Mouse (Mus musculus): ENCODE measurements around the gene 9330161L09Rik.
"Not testable (repeated sequence)": the region's sequence is repeated elsewhere in the genome, so short reads cannot be mapped to it uniquely, and the experiment has no call there.

The 9330161L09Rik gene

GRCm38 (mm10) chr12:103407720-103408119, at the start of gene 9330161L09Rik:
9330161L09Rik (minus strand) TSS chr12:103407820.
- DNase-seq (ENCODE audit: low read depth, low spot score): no peak

- no peak for DNase-seq (ENCODE audit: low read depth, low spot score)
These were observed 49.5 kb upstream of the 9330161L09Rik start, which contains the start of gene Ifi27l2b for GRCm38 (mm10) chr12:103457140-103457539. Ifi27l2b (minus strand) TSS chr12:103457223.

- not testable (repeated sequence) for DNase-seq (ENCODE audit: low read depth, low spot score)
These were observed 49.1 kb upstream of the 9330161L09Rik start for GRCm38 (mm10) chr12:103456727-103457126.

- no peak for DNase-seq (ENCODE audit: low read depth, low spot score)
These were observed 45.7 kb upstream of the 9330161L09Rik start for GRCm38 (mm10) chr12:103453361-103453760.

GRCm38 (mm10) chr12:103445060-103445459, 37.4 kb upstream of the 9330161L09Rik start:
- no peak for DNase-seq (ENCODE audit: low read depth, low spot score)

GRCm38 (mm10) chr12:103444261-103444660, 36.6 kb upstream of the 9330161L09Rik start:
- not testable (repeated sequence) for DNase-seq (ENCODE audit: low read depth, low spot score)

GRCm38 (mm10) chr12:103443524-103443923, 35.9 kb upstream of the 9330161L09Rik start, which contains the start of gene Ifi27l2a:
Ifi27l2a (minus strand) TSS chr12:103443680.
- no peak for DNase-seq (ENCODE audit: low read depth, low spot score)

GRCm38 (mm10) chr12:103437601-103438000, 30.0 kb upstream of the 9330161L09Rik start:
- DNase-seq (ENCODE audit: low read depth, low spot score): no peak

GRCm38 (mm10) chr12:103434861-103435260, 27.2 kb upstream of the 9330161L09Rik start:
- no peak for DNase-seq (ENCODE audit: low read depth, low spot score)

- DNase-seq (ENCODE audit: low read depth, low spot score): no peak
These were observed 26.5 kb upstream of the 9330161L09Rik start, which contains the start of gene Ifi27 for GRCm38 (mm10) chr12:103433986-103434731. Ifi27 (plus strand) TSS chr12:103434211.

GRCm38 (mm10) chr12:103433430-103433829, 25.8 kb upstream of the 9330161L09Rik start:
- DNase-seq (ENCODE audit: low read depth, low spot score): no peak

- DNase-seq (ENCODE audit: low read depth, low spot score): no peak
These were observed 19.1 kb upstream of the 9330161L09Rik start for GRCm38 (mm10) chr12:103426710-103427109.

- peak; percentile 96 for DNase-seq (ENCODE audit: low read depth, low spot score)
These were observed 18.3 kb upstream of the 9330161L09Rik start, which contains the start of gene Ddx24 for GRCm38 (mm10) chr12:103425729-103426470. Ddx24 (minus strand) TSS chr12:103425830.

- DNase-seq (ENCODE audit: low read depth, low spot score): no peak
These were observed 17.6 kb upstream of the 9330161L09Rik start for GRCm38 (mm10) chr12:103425016-103425728.

GRCm38 (mm10) chr12:103408144-103408543, 524 bp upstream of the 9330161L09Rik start:
- DNase-seq (ENCODE audit: low read depth, low spot score): no peak

GRCm38 (mm10) chr12:103404131-103404530, 3.5 kb downstream of the 9330161L09Rik start:
- DNase-seq (ENCODE audit: low read depth, low spot score): no peak

GRCm38 (mm10) chr12:103396751-103397150, 10.9 kb downstream of the 9330161L09Rik start:
- no peak for DNase-seq (ENCODE audit: low read depth, low spot score)

- DNase-seq (ENCODE audit: low read depth, low spot score): no peak
These were observed 11.9 kb downstream of the 9330161L09Rik start for GRCm38 (mm10) chr12:103395486-103396275.

GRCm38 (mm10) chr12:103393528-103393927, 14.1 kb downstream of the 9330161L09Rik start:
- no peak for DNase-seq (ENCODE audit: low read depth, low spot score)

GRCm38 (mm10) chr12:103391098-103391497, 16.5 kb downstream of the 9330161L09Rik start:
- no peak for DNase-seq (ENCODE audit: low read depth, low spot score)

- no peak for DNase-seq (ENCODE audit: low read depth, low spot score)
These were observed 17.6 kb downstream of the 9330161L09Rik start for GRCm38 (mm10) chr12:103389982-103390381.
